Mouse (Mus musculus): ENCODE results near the gene Bud13.

Bud13 gene

GRCm38 (mm10) chr9:46338384-46338783, 55.6 kb downstream of the Bud13 start:
- H3K36me3 ChIP-seq (ENCODE audit: control insufficient read depth, insufficient read depth, low read length, poor library complexity, severe bottlenecking) = no peaks in the 10 kb centered on the region
- H3K27me3 ChIP-seq (ENCODE audit: control insufficient read depth, insufficient read depth, low read length, poor library complexity, severe bottlenecking) = no peaks in the 10 kb centered on the region
- no peak for DNase-seq (ENCODE audit: low read depth, low spot score)

- no peaks in the 10 kb centered on the region for H3K27me3 ChIP-seq (ENCODE audit: control insufficient read depth, insufficient read depth, low read length, poor library complexity, severe bottlenecking)
- no peaks in the 10 kb centered on the region for H3K36me3 ChIP-seq (ENCODE audit: control insufficient read depth, insufficient read depth, low read length, poor library complexity, severe bottlenecking)
These were observed 56.3 kb downstream of the Bud13 start for GRCm38 (mm10) chr9:46339051-46339652.

GRCm38 (mm10) chr9:46345887-46346665, 63.3 kb downstream of the Bud13 start:
- H3K27me3 ChIP-seq (ENCODE audit: control insufficient read depth, insufficient read depth, low read length, poor library complexity, severe bottlenecking) = no peaks in the 10 kb centered on the region
- no peak for DNase-seq (ENCODE audit: low read depth, low spot score)
- H3K36me3 ChIP-seq (ENCODE audit: control insufficient read depth, insufficient read depth, low read length, poor library complexity, severe bottlenecking) = no peaks in the 10 kb centered on the region

More at GRCm38 (mm10) chr9:46339051-46339652, 56.3 kb downstream of the Bud13 start:
- DNase-seq (ENCODE audit: low read depth, low spot score) = no peak

Data from splenic B cell, adult 2 months (primary cell).